ENCODE assay signal across 8 mouse cellular contexts in genomic region chr12:22906156-22906555, GRCm38 (mm10).
DNase-seq lines count a peak whose midpoint lies in the region; ATAC-seq lines count a peak whose summit lies in the region.
"Not testable (repeated sequence)": the region's sequence is repeated elsewhere in the genome, so short reads cannot be mapped to it uniquely, and the experiment has no call there.

No protein-coding gene starts in this region.

- H3K4me2 ChIP-seq in kidney, embryonic 16.5 days (replicated peaks; ENCODE audit: low read depth, low read length): peak overlapping the region; percentile 63
- peak overlapping the region; percentile 71 for H3K4me2 ChIP-seq in limb, embryonic 15.5 days
- H3K4me2 ChIP-seq in midbrain, embryonic 15.5 days: peak overlapping the region; percentile 49

- DNase-seq in adrenal gland, adult 8-10 months: peak; percentile 37
- peak; percentile 61 for DNase-seq in forebrain, embryonic 10.5 days (ENCODE audit: extremely low spot score, low spot score)
- DNase-seq in heart, postnatal 10 days: peak; percentile 1 to 3
- peak; percentile 0 for DNase-seq in right cerebral cortex, postnatal 36 days (ENCODE audit: low spot score in 2 of 2)
- peak; percentile 4 for DNase-seq in urinary bladder, postnatal 14 days (ENCODE audit: low spot score)

- H3K36me3 ChIP-seq in forebrain, embryonic 10.5 days (replicated peaks); kidney, embryonic 16.5 days (ENCODE audit: insufficient read depth, low read length); limb, embryonic 15.5 days; midbrain, embryonic 15.5 days (replicated peaks): not testable (repeated sequence)

- 1% methylated on average over 52 of the region's 53 CpGs for WGBS in forebrain, embryonic 10.5 days
- under 1% methylated on average over 35 of the region's 53 CpGs for WGBS in kidney, embryonic 16.5 days
- WGBS in limb, embryonic 15.5 days: under 1% methylated on average over 45 of the region's 53 CpGs
- under 1% methylated on average over 42 of the region's 53 CpGs for WGBS in midbrain, embryonic 15.5 days

- peak overlapping the region; percentile 65 for H3K9ac ChIP-seq in kidney, embryonic 16.5 days (replicated peaks; ENCODE audit: low read length)
- H3K9ac ChIP-seq in limb, embryonic 15.5 days: peak overlapping the region; percentile 23; the same call in 1 of the 2 replicates
- H3K9ac ChIP-seq in midbrain, embryonic 15.5 days: peak overlapping the region; percentile 44; the same call in 1 of the 2 replicates

- H3K4me1 ChIP-seq in forebrain, embryonic 10.5 days; kidney, embryonic 16.5 days (ENCODE audit: insufficient read depth, low read length); limb, embryonic 15.5 days; midbrain, embryonic 15.5 days: not testable (repeated sequence)

- ATAC-seq in kidney, embryonic 16.5 days (ENCODE audit: low FRiP score, low TSS enrichment): peak; percentile 69
- not testable (repeated sequence) for ATAC-seq in limb, embryonic 15.5 days (ENCODE audit: insufficient number of reproducible peaks, low FRiP score, low TSS enrichment, low read depth)
- 0 out of 2 replicates have a peak, but pooled peaks have one; percentile 65 for ATAC-seq in midbrain, embryonic 15.5 days (replicated peaks)

- not testable (repeated sequence) for H3K9me3 ChIP-seq in forebrain, embryonic 10.5 days; kidney, embryonic 16.5 days (ENCODE audit: low read length); limb, embryonic 15.5 days; midbrain, embryonic 15.5 days

- intact Hi-C loops in heart, postnatal 10 days (cut with DNase I): not testable (repeated sequence)

- H3K27me3 ChIP-seq in forebrain, embryonic 10.5 days (ENCODE audit: poor library complexity, severe bottlenecking); kidney, embryonic 16.5 days (ENCODE audit: insufficient read depth, low read length); limb, embryonic 15.5 days; midbrain, embryonic 15.5 days (replicated peaks): not testable (repeated sequence)

- H3K27ac ChIP-seq in forebrain, embryonic 10.5 days: peak overlapping the region; percentile 86
- H3K27ac ChIP-seq in kidney, embryonic 16.5 days (ENCODE audit: low read length); limb, embryonic 15.5 days; midbrain, embryonic 15.5 days: not testable (repeated sequence)

- H3K4me3 ChIP-seq in forebrain, embryonic 10.5 days: peak overlapping the region; percentile 65
- peak overlapping the region; percentile 54 for H3K4me3 ChIP-seq in kidney, embryonic 16.5 days (ENCODE audit: low read length)
- H3K4me3 ChIP-seq in limb, embryonic 15.5 days: peak overlapping the region; percentile 52
- peak overlapping the region; percentile 47 for H3K4me3 ChIP-seq in midbrain, embryonic 15.5 days

Comparison
In these comparisons a context has a peak if more than half of its experiments do, and no peak if none do; other contexts are left out.
1. DNase-seq: peak in every context shown above with its lines; median percentile 61 in forebrain, embryonic 10.5 days; 37 in adrenal gland, adult 8-10 months; 4 in urinary bladder, postnatal 14 days; 2 in heart, postnatal 10 days; 0 in right cerebral cortex, postnatal 36 days.